Mouse (Mus musculus): ENCODE data around the gene Adi1.

GRCm38 (mm10) chr12:28700101-28700511, 25.1 kb downstream of the Adi1 start:
- TF ChIP-seq CTCF (IDR thresholded peaks at IDR 0.05; ENCODE audit: low read depth, low read length) (no peak), GATA2 (IDR thresholded peaks at IDR 0.05; ENCODE audit: borderline replicate concordance, low read depth, low read length) (no peak), GATA1 (IDR thresholded peaks at IDR 0.05; ENCODE audit: borderline replicate concordance, low read length) (no peak)
